Comparison of ENCODE assay signal across 18 mouse cellular contexts in genomic region chr11:35857395-35858067, GRCm38 (mm10). TPM values are rescaled to one million over a fixed set of nuclear protein-coding genes. Genes with fewer than 3 reads are reported as not detected.
A peak's percentile ranks its signal among the peaks of the same experiment; 100 is the strongest.
DNase-seq lines count a peak whose midpoint lies in the region; ATAC-seq and TF ChIP-seq lines count a peak whose summit lies in the region.
"Had no signal": no experiment of that assay in that cellular context is flagged by ENCODE, and none has a peak within 500 bp of the region (broad histone marks: within the 10 kb centered on the region; RNA-seq: fewer than 3 reads in every experiment).

No protein-coding gene starts in this region.

- no peaks in the 10 kb centered on the region for H3K27me3 ChIP-seq in forebrain, embryonic 13.5 days
- H3K27me3 ChIP-seq in hindbrain, postnatal 0 days (ENCODE audit: insufficient read depth, low read length), result no peaks in the 10 kb centered on the region
- no peaks in the 10 kb centered on the region for H3K27me3 ChIP-seq in neural tube, embryonic 12.5 days (replicated peaks)
- no peaks in the 10 kb centered on the region for H3K27me3 ChIP-seq in heart, embryonic 10.5 days (ENCODE audit: insufficient read depth, poor library complexity, severe bottlenecking)
- H3K27me3 ChIP-seq: liver, embryonic 12.5 days had no signal

- peak overlapping the region; percentile 27 for H3K4me2 ChIP-seq in forebrain, embryonic 13.5 days
- no peak overlapping the region for H3K4me2 ChIP-seq in hindbrain, postnatal 0 days (ENCODE audit: low read depth, low read length)
- H3K4me2 ChIP-seq in neural tube, embryonic 12.5 days (replicated peaks), result no peak overlapping the region
- H3K4me2 ChIP-seq: liver, embryonic 12.5 days had no signal

- H3K9me3 ChIP-seq in forebrain, embryonic 13.5 days (replicated peaks), result no peaks in the 10 kb centered on the region
- H3K9me3 ChIP-seq in hindbrain, postnatal 0 days (ENCODE audit: low read length), result no peaks in the 10 kb centered on the region
- H3K9me3 ChIP-seq in neural tube, embryonic 12.5 days, result no peaks in the 10 kb centered on the region
- H3K9me3 ChIP-seq in heart, embryonic 10.5 days, result no peaks in the 10 kb centered on the region
- H3K9me3 ChIP-seq: liver, embryonic 12.5 days had no signal

- TF ChIP-seq CTCF in hindbrain, postnatal 0 days (IDR thresholded peaks at IDR 0.05; ENCODE audit: low read depth), result no peak

- 64% methylated on average over 12 of the region's 12 CpGs for WGBS in forebrain, embryonic 13.5 days
- 55% methylated on average over 12 of the region's 12 CpGs for WGBS in hindbrain, postnatal 0 days
- 72% methylated on average over 12 of the region's 12 CpGs for WGBS in neural tube, embryonic 12.5 days
- 74% methylated on average over 12 of the region's 12 CpGs for WGBS in heart, embryonic 10.5 days

- H3K4me1 ChIP-seq in forebrain, embryonic 13.5 days, result peaks cover 39% of the 10 kb centered on the region
- peaks cover 10% of the 10 kb centered on the region for H3K4me1 ChIP-seq in hindbrain, postnatal 0 days (ENCODE audit: insufficient read depth, low read length)
- H3K4me1 ChIP-seq in neural tube, embryonic 12.5 days, result peaks cover 22% of the 10 kb centered on the region
- H3K4me1 ChIP-seq in heart, embryonic 10.5 days, result peaks cover 13% of the 10 kb centered on the region
- H3K4me1 ChIP-seq: liver, embryonic 12.5 days had no signal

- no peak overlapping the region for H3K4me3 ChIP-seq in forebrain, embryonic 13.5 days
- H3K4me3 ChIP-seq in hindbrain, postnatal 0 days (ENCODE audit: low read length), result no peak overlapping the region
- H3K4me3 ChIP-seq in neural tube, embryonic 12.5 days, result no peak overlapping the region
- H3K4me3 ChIP-seq in heart, embryonic 10.5 days, result no peak overlapping the region
- H3K4me3 ChIP-seq: liver, embryonic 12.5 days; myocyte had no signal

- H3K27ac ChIP-seq in forebrain, embryonic 13.5 days, result peak overlapping the region; percentile 96
- H3K27ac ChIP-seq in hindbrain, postnatal 0 days, result peak overlapping the region; percentile 82
- peak overlapping the region; percentile 59; the same call in 1 of the 2 replicates for H3K27ac ChIP-seq in neural tube, embryonic 12.5 days
- no peak overlapping the region for H3K27ac ChIP-seq in heart, embryonic 10.5 days
- H3K27ac ChIP-seq: kidney, postnatal 0 days; liver, embryonic 12.5 days had no signal

- peak; percentile 57 for ATAC-seq in forebrain, embryonic 13.5 days
- ATAC-seq in hindbrain, postnatal 0 days, result no peak
- no peak for ATAC-seq in neural tube, embryonic 12.5 days (ENCODE audit: low FRiP score, low read depth)
- ATAC-seq in megakaryocyte-erythroid progenitor cell, adult 5-6 weeks (replicated peaks; ENCODE audit: low FRiP score, low TSS enrichment, poor library complexity, severe bottlenecking), result no peak
- ATAC-seq: liver, embryonic 12.5 days had no signal

- no peak overlapping the region for H3K9ac ChIP-seq in forebrain, embryonic 13.5 days
- no peak overlapping the region for H3K9ac ChIP-seq in hindbrain, postnatal 0 days (replicated peaks; ENCODE audit: low read length)
- H3K9ac ChIP-seq in neural tube, embryonic 12.5 days, result no peak overlapping the region
- H3K9ac ChIP-seq: liver, embryonic 12.5 days had no signal

- peak; percentile 49 for DNase-seq in brain, adult 2 months (ENCODE audit: low read depth, low spot score)
- DNase-seq in hindbrain, postnatal 0 days (ENCODE audit: low spot score), result no peak
- DNase-seq in adrenal gland, postnatal 14 days, result no peak
- DNase-seq in heart, embryonic 10.5 days (ENCODE audit: low spot score), result no peak
- no peak for DNase-seq in frontal cortex, postnatal 10 days (ENCODE audit: low spot score in 2 of 2)
- DNase-seq: adrenal gland, postnatal 25 days; cerebellum, adult 2 months; heart, adult 11 months; lung, postnatal 10 days; right cerebral cortex, postnatal 14 days; thymus, postnatal 36 days had no signal

- H3K36me3 ChIP-seq in forebrain, embryonic 13.5 days (ENCODE audit: poor library complexity, severe bottlenecking), result peaks cover 28% of the 10 kb centered on the region
- 0 out of 2 replicates have a peak, but pooled peaks cover 8% of the 10 kb centered on the region for H3K36me3 ChIP-seq in hindbrain, postnatal 0 days (ENCODE audit: insufficient read depth, low read length)
- no peaks in the 10 kb centered on the region; the same call in 1 of the 2 replicates for H3K36me3 ChIP-seq in neural tube, embryonic 12.5 days
- peaks cover 10% of the 10 kb centered on the region; the same call in 1 of the 2 replicates for H3K36me3 ChIP-seq in heart, embryonic 10.5 days
- H3K36me3 ChIP-seq: liver, embryonic 12.5 days had no signal

RNA-seq across cellular contexts. Expression of gene Rars, which starts 23.2 kb away (rescaled TPM):
- 76.0 and 80.6 TPM in 2 replicates for polyA plus RNA-seq in forebrain, embryonic 13.5 days (2015; fragmentation: Nextera tagmentation; extraction: Ambion mirVana)
- total RNA-seq in hindbrain, postnatal 0 days (2014; rRNA removed), result 27.4 and 30.0 TPM in 2 replicates
- polyA plus RNA-seq in hindbrain, postnatal 0 days (2015; fragmentation: Nextera tagmentation; extraction: Ambion mirVana), result 56.6 and 58.7 TPM in 2 replicates
- 78.8 and 91.6 TPM in 2 replicates for polyA plus RNA-seq in neural tube, embryonic 12.5 days (2016; fragmentation: Nextera tagmentation; extraction: Ambion mirVana)
- total RNA-seq in megakaryocyte-erythroid progenitor cell, adult 5-6 weeks (2014; fragmentation: Nextera tagmentation), result 99.7 and 111 TPM in 2 replicates
- total RNA-seq in megakaryocyte-erythroid progenitor cell, adult 5-6 weeks (2017), result 132 and 143 TPM in 2 replicates
- total RNA-seq in adrenal gland, postnatal 14 days (2021), result 64.7 and 75.4 TPM in 2 replicates
- polyA plus RNA-seq in heart, embryonic 10.5 days (2016; fragmentation: Nextera tagmentation; extraction: Ambion mirVana), result 92.6 and 106 TPM in 2 replicates

RNA-seq across cellular contexts. Expression of gene Fbll1, which starts 58.8 kb away (rescaled TPM):
- polyA plus RNA-seq in forebrain, embryonic 13.5 days (2015; fragmentation: Nextera tagmentation; extraction: Ambion mirVana), result 2.4 and 4.0 TPM in 2 replicates
- 64.1 and 65.2 TPM in 2 replicates for total RNA-seq in hindbrain, postnatal 0 days (2014; rRNA removed)
- polyA plus RNA-seq in hindbrain, postnatal 0 days (2015; fragmentation: Nextera tagmentation; extraction: Ambion mirVana), result 30.4 and 35.0 TPM in 2 replicates
- polyA plus RNA-seq in neural tube, embryonic 12.5 days (2016; fragmentation: Nextera tagmentation; extraction: Ambion mirVana), result 16.0 and 16.4 TPM in 2 replicates
- not detected in 2 replicates for total RNA-seq in megakaryocyte-erythroid progenitor cell, adult 5-6 weeks (2014; fragmentation: Nextera tagmentation)
- not detected in 2 replicates for total RNA-seq in megakaryocyte-erythroid progenitor cell, adult 5-6 weeks (2017)
- total RNA-seq in adrenal gland, postnatal 14 days (2021), result 0.67 and 0.83 TPM in 2 replicates
- polyA plus RNA-seq in heart, embryonic 10.5 days (2016; fragmentation: Nextera tagmentation; extraction: Ambion mirVana), result not detected in 2 replicates
- total RNA-seq: heart, postnatal 25 days had no signal
- polyA plus RNA-seq: kidney, postnatal 0 days; liver, embryonic 12.5 days; myocyte had no signal
